Mouse (Mus musculus) activated CD4-positive, CD25-positive, alpha-beta regulatory T cell, adult 4 months (primary cell): ENCODE results near the gene Birc3. TPM values are rescaled to one million over a fixed set of nuclear protein-coding genes. Genes with fewer than 3 reads are reported as not detected.
"Not testable (repeated sequence)": the region's sequence is repeated elsewhere in the genome, so short reads cannot be mapped to it uniquely, and the experiment has no call there.

Experiments used
- ATAC-seq: one replicate; pipeline ENCODE4 v1.8.0; 2017
- polyA plus RNA-seq, 2 experiments: library from polyadenylated mRNA; unstranded; fragments of 100-300 nt; shearing (Covaris generic); gene quantifications; one replicate each; pipeline ENCODE4 v1.2.1; 2017

The Birc3 gene
- polyA plus RNA-seq, 2 experiments from 2014 or later: 111 to 118 TPM

DNA sequence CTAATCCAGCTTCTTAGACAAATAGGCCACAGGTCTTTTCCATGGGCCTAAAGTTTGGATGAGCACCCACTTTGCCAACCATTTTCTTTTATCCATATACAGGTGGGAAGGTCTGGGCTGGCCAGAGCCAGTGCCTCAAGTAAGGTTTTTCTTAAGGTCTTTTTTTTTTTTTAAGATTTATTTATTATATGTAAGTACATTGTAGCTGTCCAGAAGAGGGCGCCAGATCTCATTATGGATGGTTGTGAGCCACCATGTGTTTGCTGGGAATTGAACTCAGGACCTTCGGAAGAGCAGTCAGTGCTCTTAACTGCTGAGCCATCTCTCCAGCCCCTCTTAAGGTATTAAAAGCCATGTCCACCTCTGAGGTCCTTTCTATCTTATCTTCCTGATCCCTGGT, 6.0 kb downstream of the Birc3 start:
- ATAC-seq: not testable (repeated sequence)

DNA sequence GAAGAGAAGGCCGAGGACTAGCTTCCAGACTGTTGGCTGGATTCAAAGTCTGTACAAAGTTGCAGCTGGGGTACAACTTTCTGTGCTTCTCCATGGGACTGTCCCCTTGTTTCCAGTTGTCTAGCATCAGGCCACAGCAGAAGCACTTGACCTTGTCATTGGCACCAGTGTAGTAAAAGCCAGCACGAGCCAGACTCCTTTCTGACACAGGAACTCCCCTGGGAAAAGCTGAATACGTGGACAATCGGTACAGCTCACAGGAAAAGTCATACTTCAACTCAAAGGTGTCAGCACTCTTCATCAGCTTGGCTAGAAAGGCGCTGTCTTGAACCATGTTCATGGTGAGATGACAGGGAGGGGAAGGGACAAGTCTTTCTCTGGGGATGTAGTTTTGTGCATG, 12.0 kb downstream of the Birc3 start:
- no peak for ATAC-seq

DNA sequence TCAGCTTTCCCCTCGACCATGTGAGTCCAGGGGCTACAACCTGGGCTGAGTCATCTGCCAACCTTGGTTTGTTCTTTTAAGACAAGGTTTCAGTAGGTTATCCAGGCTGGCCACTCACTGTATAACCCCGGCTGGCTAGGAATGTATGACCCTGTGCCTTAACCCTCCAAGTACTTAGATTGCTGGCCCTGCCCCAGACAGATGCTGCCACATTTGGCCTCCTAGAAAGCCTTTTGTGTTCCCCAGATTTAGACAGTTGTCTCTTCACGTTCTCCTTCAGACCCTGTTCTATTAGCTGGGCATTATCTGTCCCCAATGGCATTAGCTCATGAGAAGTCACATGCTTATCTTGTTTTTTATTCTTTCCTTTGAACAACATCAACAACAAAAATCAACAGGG, 17.1 kb downstream of the Birc3 start:
- ATAC-seq: no peak

DNA sequence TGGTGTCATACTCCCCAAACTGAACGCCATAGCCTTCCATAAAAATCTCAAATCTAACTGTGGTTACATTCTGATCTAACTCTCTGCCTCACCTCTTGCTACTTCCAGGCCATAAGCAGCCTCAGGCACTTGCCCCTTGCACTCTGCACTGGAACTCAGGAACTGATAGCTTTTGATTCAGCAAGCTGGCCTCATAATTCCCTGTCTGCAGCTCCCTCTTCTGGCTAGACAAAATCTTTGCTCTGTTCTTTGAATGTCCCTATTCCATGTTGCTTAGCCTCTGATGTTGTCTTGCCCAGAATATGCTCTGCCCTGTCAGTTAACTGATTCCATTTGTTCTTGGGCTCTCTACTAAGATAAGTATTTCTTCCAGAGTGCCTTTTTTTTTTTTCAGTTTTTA, 17.6 kb downstream of the Birc3 start:
- ATAC-seq: peak; percentile 65

DNA sequence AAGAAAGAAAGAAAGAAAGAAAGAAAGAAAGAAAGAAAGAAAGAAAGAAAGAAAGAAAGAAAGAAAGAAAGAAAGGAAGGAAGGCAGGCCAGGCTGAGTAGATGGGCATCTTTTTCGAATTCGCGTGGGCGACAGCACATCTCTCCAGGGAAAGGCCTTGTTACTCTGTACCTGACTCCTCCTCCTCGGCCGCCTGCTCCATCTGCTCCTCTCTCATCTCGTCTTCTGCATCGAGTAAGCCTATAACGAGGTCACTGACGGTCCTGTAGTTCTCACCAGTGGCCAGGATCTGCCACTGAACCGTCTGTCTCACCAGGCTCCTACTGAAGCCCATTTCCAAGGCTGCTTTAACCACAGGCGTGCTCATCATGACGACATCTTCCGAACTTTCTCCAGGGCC, 18.8 kb downstream of the Birc3 start:
- ATAC-seq: not testable (repeated sequence)

DNA sequence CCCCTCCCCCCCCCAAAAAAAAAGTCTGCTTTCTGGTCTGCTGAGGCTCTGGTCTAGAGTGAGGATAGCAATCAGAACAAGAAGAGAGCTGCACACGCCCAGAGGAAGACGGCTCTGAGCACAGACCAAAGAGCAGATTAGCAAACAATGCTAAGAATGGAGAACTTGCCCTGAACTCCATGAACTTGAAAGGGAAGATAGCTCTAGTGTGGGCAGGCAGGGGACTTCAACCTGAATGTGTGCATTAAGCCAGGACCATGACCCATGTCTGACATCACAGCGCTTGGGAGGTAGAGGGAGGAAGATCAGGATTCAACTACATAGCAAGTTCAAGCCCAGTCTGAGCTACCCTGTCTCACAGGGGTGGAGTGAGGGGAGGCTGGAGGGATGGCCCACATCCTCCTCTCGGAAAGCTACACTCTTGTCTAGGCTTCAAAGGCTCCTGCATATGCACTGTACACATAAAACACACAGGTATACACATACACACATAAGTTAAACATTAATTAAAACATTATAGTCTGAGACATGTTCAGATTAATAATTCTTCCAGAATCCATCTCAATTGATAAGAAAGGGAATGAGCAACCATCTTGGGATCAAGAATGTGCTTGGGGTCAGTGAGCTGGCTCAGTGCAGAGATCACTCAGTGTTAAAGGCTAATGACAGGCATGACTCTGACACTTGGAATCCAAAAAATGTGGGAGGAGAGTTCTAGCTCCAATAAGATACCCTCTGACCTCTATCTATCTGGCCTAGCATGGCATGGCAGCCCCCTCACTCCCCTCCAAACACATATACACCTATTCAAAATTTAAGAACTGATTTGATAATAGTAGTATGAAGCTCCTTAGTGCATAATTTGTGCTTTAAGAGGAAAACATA, 20.4 kb downstream of the Birc3 start:
- ATAC-seq: no peak

DNA sequence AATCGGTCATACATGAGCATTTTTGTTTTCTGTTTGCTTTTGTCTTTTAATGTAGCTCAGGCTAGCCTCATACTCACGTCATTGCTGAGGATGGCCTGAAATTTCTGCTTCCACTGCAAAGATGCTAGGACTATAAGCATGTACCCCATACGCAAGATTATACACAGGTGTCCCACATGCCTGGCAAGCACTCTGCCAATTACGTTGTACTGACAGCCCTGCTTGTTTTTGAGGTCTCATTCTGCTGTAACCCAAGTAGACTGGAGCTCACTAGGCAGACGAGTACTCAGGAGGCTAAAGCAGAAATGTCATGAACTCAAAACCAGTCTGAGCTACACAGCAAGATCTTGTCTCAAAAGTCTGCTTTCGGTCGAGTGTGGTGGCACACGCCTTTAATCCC, 21.1 kb downstream of the Birc3 start:
- ATAC-seq: no peak

DNA sequence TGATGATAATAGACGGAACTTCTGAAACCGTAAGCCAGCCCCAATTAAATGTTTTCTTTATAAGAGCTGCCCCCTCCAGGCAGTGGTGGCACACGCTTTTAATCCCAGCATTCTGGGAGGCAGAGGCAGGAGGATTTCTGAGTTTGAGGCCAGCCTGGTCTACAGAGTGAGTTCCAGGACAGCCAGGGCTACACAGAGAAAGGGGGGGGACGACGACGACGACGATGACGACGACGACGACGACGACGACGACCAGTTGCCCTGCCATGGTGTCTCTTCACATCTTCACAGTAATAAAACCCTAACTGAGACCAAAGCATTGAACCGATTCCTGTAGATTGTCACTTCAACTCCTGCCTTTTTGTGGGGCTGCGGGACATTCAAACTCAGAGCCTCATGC, 24.8 kb downstream of the Birc3 start:
- no peak for ATAC-seq

DNA sequence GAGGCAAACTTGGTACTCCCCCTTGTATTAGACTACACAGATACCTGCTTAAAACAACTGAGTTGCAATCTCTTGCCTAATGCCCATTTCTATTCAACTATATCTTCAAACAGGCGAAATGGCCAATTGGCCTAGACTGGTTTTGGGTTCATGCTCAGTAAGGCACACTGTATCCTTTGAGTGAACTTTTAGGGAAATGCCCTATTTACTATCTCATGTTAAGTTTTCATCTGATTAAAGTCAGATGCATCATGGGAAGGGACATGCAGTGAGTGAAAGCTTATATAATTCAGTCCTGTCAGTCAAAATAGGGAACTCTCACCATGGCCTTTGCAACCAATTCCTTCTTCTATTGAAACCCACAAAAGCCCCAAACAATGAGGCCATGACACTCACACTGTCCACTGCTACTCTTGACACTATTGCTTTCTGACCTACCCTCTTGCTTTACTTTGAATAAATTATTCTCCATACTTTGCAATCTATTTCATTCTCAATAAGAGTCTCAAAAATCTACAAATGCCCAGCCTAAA, 26.3 kb downstream of the Birc3 start:
- ATAC-seq: peak; percentile 43

DNA sequence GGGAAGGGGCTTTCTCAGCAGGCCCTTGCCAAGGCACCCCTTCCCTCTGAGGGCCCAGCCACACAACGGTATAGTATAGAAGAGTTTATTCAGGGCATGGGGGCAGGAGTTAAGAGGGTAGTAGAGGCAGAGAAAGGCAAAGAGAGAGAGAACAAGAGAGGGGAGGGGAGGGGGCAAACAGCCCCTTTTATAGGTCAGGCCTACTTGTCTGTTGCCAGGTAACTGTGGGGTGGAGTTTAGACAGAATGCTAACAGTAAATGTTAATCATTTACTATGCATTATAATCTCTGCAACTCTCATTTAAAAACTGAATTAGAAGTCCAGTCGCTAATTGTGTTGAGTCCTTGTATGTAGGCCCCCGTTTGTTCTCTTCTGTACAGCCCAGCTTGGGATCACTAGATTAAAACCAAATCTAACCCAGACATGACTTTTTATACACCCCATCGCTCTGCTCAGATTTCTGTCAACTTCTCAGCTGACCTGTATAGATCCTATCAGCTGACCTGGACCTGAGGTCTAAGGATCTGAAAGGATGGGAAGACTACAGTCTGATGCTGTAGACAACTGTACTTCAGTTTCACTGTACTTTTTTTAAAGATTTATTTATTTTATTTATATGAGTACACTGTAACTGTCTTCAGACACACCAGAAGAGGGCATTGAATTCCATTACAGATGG, 27.6 kb downstream of the Birc3 start:
- ATAC-seq: no peak

DNA sequence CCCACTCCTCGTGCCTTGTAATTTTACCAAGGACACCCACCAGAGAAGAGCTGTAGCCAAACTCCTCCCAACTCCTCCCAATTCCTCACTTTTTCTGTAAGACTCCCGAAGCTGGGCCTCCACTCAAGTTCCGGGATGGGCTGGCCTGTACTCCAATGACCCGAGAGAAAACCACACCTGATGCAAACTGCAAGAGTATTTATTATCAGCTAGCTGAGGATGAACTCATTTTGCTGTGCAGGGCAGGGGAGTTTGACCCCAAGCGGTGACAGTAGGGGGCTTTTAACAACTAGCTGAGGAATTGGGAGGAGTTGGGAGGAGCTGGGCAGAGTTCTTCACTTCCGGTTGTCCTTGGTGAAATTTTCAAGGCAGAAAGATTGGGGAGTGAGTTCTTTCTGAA, 31.8 kb downstream of the Birc3 start:
- ATAC-seq: no peak

DNA sequence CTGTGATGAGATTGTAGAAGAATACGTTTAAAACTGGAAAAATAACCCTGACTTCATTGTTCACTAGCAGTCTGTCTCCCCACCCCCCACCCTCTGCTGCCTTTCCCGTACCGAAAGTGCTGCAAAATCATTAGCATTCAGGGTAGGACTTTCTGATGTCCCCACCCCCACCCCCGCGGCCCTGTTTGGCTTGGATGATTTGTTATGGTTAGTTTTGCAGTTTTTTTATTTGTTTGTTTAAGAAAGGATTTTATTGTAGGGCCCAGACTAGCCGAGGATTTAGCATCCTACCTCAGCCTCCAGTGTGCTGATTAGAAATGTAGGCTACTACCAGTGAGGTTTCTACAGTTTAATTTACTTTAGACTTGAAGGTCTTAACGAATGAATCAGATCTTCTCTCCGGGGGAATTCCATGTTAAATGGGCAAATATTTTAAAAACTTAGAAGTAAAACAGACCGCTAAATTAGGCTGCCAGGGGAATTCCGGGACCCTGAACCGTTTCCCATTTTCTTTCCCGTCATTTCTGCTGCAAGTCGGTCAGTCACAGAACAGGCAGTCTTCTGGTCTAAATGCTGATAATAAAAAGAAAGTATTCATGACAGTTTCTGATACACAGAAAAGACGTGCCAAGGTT, 35.1 kb downstream of the Birc3 start:
- no peak for ATAC-seq

DNA sequence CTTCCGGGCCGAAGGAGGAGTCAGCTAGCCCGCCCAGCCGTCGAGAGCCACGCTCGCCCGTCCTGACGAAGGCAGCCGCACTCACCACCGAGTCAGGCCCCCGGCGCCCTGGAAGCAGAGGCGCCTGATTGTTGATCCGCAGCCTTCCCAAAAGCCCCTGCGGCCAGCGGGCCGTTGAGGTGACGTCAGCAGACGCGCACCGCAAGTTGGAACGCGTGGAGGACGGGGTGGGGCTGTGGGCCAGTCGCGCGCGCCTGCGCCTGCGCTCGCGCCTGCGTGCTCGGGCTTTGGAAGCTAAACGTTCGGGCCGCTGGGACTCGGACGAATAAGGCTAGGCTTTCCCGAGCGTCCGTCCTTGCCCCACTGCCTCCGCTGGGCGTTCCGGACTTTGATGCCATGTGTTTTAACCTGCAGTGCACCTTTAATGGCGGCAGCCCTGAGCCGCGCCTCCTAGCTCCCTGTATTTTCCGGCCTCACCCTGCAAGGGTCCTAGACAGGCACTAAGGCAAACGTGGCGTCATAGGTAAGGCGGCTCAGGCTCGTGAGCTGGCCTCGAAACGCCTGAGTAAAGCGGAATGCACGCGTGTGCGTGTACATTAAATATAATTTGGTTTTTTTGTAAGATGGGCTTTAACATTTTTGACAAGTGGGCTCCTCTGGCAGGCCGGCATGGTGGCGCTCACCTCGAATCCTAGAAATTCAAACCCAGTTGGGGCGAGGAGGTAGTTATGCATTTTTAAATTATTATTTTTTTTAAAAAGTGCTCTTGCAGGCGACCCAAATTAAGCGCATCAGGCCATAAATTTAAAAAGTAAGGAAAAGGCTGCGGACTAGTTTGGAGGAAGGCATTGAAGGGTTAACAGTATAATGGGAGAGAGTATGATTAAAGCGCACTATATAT, 35.8 kb downstream of the Birc3 start, which contains the start of gene Birc2:
Gene Birc2 (minus strand): TSS at position 160 of the 901 bp plus-strand sequence.
- ATAC-seq: peak; percentile 87

DNA sequence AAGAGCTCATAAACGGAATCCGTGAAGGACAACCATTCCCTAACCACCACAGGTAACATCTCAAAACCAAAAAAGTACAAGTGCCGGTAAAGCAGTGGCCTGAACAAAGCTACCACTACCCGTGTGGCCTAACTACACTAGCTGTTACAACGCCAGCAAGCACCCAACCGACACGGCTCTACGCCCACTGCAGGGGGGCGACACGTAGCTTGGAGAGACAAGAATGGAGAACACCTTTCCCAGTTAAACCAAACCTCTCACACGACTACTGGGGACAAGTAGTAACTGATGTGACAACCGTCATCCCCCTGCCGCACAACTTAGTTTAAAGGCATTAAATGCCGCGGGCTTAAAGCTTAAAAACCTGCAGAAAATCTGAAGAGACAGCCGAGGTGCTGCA, 36.7 kb downstream of the Birc3 start:
- peak; percentile 12 for ATAC-seq

DNA sequence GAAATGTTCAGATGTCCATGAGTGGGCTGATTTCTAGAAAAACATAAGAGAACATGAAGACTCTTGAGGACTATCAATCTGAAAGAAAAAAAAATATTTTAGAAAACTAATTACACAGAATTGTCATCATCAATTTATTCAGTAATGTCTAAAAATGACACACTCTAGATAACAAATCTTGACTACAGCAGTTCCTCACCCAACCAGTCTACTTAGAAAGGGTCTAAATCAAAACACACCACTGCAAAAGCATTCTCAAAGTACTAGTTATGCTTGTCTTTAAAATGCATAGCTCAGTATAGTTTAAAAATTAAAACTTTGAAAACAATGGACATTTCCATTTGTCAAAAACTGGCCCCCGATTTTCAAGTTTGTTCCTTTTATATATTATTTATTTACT, 37.7 kb downstream of the Birc3 start:
- ATAC-seq: no peak

DNA sequence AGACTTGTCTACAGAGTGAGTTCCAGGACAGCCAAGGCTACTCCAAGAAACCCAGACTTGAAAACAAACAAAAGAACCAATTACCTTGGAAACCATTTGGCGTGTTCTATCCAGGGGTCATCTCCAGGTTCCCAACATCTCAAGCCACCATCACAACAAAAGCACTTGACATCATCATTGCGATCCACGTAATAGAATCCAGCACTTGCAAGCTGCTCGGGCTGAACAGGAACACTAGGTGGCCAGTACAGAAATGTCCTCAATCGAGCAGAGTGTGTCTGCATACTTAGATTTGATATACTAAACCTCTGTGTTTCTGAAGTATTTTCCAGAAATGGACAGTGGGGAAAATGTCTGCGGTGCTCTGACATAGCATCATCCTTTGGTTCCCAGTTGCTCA, 39.6 kb downstream of the Birc3 start:
- no peak for ATAC-seq

DNA sequence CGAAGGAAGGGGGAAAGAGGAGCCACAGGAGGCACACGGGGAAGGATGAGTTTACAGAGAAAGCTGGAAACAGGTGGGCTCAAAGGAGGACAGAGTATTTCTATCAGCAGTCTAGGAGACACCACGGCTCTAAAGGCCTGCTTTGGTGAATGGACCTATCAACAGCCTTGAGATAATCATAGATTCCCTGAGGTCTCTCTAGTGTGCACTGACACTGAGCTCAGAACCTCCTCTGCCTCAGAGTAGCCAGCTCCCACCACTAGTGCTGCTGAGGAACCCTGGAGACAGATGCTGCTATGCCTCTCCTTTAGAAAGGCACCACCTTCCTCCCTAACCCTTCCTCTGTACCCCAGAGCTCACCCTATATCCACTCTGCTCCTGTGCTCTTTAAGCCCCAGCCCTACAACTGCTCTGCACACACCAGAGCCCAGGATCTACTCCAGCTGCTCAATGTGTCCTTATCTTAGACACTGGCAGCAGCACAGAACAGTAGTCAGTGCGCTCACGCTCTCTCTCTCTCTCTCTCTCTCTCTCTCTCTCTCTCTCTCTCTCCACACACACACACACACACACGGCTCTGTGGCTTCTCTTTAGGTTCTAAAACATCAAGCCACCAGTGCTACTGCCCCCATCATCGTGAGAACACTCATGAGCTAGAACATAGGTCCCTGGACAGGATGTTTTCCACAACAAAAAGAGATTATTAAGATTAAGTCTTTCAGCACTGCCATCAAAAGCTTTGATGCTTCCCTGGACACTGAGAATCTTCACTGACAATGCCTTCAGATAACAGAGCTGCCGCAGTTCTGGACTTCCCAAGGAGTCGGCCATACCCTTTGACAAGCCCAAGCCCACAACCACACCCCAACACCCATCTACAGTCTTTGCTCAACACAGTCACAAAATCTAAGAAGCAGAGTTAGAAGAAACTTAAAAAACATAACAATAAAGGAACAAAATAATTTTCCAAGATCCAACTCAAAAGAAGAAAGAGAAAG, 43.2 kb downstream of the Birc3 start:
- ATAC-seq: peak; percentile 66

DNA sequence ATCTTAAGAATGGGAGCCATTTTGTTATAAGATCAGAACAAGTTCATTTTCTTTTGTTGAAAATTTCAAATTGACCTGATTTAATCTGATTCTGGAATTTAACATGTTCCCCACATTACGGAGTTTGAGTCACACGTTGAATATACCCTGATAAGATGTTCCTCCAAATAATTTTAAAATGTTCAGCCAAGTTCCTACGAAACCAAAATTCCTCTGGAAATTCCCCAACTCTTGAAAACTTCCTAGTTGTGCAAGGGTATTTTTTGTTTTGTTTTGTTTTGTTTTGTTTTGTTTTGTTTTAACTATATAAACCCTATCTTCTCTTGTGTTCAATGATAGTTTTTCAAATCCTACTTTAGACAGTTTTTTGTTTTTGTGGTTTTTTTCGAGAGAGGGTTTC, 44.3 kb downstream of the Birc3 start:
- no peak for ATAC-seq

DNA sequence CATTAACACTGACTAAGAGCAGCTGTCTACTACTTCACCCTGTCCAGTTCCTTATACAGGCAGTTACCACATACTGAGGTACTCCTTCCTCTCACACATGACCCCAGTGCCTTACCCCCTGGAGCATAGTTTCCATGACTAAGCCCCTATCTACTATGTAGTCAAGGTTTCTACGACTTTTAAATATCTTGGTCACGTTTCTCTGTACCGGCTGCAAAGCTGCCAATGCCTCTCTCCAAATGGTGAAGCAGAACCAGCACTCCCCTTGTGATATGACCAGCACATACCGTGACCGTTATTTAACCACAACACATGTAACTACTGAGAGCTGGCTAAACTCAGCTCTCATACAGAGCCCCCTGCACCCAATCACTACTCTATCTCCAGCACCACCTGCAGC, 48.1 kb downstream of the Birc3 start:
- no peak for ATAC-seq

DNA sequence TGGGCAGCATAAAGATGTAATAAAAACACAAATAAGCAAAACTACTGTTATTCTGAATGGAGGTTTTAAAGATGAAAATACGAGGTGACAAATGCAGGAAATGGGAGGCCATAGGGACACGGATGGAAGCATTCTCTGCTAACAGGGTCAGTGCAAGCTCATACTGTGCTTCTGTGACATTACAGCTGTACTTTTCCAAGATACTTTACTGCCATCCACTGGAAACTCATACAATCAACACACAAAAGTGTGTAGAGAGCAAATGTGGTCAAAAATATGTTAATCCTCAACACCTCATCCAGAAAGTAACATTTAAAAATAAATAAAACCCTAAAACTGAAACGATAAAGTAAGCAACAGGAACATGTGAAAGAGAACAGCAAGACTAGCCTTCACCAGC, 50.2 kb downstream of the Birc3 start:
- no peak for ATAC-seq

DNA sequence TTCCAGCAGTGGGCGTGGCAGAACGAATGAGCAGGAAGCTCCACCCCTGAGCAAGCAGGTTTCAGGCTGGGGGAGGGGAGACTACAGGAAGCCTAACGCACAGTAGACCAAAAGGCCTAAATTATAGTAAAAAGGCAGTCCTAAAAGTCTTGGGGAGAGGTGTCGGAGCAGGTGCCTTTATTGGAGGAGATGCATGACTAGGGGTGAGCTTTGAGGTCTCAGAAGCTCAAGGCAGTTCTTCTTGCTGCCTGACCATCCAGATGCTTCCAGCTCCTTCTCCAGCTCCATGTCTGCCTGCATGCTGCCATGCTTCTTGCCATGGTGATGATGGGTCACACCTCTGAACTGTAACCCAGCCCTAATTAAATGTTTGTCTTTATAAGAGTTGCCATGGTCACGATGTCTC, 67.9 kb downstream of the Birc3 start:
- peak; percentile 61 for ATAC-seq
